Mouse (Mus musculus): ENCODE measurements around the gene Fyb. TPM values are rescaled to one million over a fixed set of nuclear protein-coding genes. Genes with fewer than 3 reads are reported as not detected.

Fyb gene
- total RNA-seq, 2 experiments from 2014 or later: 9.0 to 9.9 TPM

- no peak for DNase-seq (ENCODE audit: low spot score in 2 of 2)
- intact Hi-C loops (cut with DNase I): no loop called here
Observed at GRCm38 (mm10) chr15:6590846-6591451, 68.3 kb downstream of the Fyb start.

DNA sequence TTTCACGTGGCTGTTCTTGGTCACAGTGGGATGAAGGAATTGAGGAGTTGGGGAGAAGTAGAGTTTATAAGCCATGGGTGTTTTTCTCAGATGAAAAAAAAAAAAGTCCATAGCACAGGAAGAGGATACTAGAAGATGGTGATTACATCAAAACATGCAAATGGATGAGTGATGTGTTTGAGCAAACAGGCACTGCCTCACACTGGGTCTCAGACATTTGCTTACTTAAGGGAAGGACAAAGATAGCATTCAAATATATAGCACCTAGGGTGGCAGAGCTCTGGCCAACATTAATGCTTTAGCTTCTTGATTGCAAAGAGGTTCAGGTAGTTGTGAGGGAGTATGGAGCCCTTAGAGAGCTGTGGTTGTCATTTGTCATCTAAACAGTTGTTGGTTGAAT, 68.9 kb downstream of the Fyb start:
- DNase-seq (ENCODE audit: low spot score in 2 of 2): no peak
- intact Hi-C loops (cut with DNase I): no loop called here

- no peak for DNase-seq (ENCODE audit: low spot score in 2 of 2)
- intact Hi-C loops (cut with DNase I): no loop called here
Observed at GRCm38 (mm10) chr15:6592561-6593253, 70.1 kb downstream of the Fyb start.

- no peak for DNase-seq (ENCODE audit: low spot score in 2 of 2)
- intact Hi-C loops (cut with DNase I): no loop called here
Observed at GRCm38 (mm10) chr15:6593254-6593623, 70.6 kb downstream of the Fyb start.

- DNase-seq (ENCODE audit: low spot score in 2 of 2): no peak
- intact Hi-C loops (cut with DNase I): no loop called here
Observed at GRCm38 (mm10) chr15:6598626-6599025, 76.0 kb downstream of the Fyb start.

- DNase-seq (ENCODE audit: low spot score in 2 of 2): no peak
- intact Hi-C loops (cut with DNase I): no loop called here
Observed at GRCm38 (mm10) chr15:6600314-6600713, 77.7 kb downstream of the Fyb start.

- DNase-seq (ENCODE audit: low spot score in 2 of 2): no peak
- intact Hi-C loops (cut with DNase I): no loop called here
Observed at GRCm38 (mm10) chr15:6601330-6601729, 78.7 kb downstream of the Fyb start.

DNA sequence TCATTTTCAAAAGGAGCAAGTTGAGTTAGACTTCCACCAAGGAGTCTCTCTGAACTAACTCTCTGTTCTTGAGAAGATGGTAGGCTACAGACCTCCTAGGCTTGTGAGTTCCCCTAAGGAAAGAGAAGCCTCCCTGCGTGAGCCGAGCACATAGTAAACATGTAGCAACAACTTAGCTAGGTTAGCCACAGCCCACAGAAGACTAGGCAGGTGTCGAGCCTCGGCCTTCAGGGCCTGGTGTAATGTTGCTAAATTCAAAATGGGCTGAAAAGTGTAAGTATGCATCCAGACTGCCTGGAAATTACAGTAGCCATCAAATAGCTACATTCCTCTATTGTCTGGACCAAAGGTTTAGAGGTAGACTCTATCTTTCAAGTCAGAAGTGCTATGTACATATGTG, 79.3 kb downstream of the Fyb start:
- intact Hi-C loops (cut with DNase I): no loop called here
- DNase-seq (ENCODE audit: low spot score in 2 of 2): no peak

GRCm38 (mm10) chr15:6610703-6611102, 88.0 kb downstream of the Fyb start:
- intact Hi-C loops (cut with DNase I): no loop called here
- no peak for DNase-seq (ENCODE audit: low spot score in 2 of 2)

GRCm38 (mm10) chr15:6612835-6613234, 90.2 kb downstream of the Fyb start:
- intact Hi-C loops (cut with DNase I): no loop called here
- no peak for DNase-seq (ENCODE audit: low spot score in 2 of 2)

- no peak for DNase-seq (ENCODE audit: low spot score in 2 of 2)
- intact Hi-C loops (cut with DNase I): no loop called here
Observed at GRCm38 (mm10) chr15:6616382-6617149, 93.9 kb downstream of the Fyb start.

DNA sequence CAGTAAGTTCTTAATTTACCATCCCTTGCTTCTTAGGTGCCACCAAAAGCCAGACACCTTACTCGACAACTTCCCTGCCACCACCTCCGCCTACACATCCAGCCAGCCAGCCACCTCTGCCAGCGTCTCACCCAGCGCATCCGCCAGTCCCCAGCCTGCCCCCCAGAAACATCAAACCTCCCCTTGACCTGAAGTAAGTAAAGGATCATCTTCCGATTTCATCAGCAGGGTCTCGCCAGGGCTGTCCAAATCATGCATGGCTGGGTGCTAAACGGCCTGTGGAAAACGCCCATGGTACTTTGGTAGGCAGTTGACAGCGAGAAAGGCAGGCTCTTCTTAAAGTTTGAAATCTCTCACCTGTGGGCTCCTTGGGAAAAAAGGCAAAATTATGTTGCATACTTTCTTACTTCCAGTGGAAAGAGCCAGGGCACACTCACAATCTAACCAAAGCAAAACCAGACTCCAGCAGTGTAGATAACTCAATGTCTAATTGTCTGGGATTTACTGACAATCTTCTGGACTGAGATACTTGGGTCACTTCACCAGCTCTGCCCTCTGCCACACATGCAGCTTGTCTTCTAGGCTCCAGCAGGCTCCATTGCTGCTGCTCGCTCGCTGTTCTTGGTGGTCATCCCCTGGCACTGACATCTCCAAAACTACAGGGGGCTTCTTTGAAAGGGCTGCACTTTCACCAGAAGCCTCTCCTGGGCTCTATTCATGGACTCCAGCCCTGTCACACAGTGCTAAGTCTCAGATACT, 97.1 kb downstream of the Fyb start:
- intact Hi-C loops (cut with DNase I): no loop called here

DNA sequence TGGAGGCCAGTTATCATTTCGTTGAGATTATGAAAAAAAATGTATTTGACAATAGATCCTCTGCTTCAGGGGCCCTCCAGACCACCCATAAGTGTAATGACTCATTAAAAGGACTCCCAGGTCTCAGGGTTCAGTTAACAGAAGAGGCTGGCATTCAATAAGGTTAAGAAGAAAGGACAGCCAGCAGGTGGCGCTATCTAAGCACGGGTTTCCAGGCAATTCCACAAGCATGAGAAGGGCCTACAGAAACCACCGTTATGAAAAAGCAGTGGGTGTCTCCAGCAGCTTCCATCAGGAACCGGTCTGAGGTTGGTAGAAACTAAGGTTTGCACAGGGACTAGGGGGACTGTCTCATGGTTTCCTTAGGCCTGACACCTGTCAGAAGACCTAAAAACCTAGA, 99.9 kb downstream of the Fyb start:
- peak; percentile 38 to 70 for DNase-seq (ENCODE audit: low spot score in 2 of 2)
- intact Hi-C loops (cut with DNase I): no loop called here

More for the DNA sequence above, 97.1 kb downstream of the Fyb start:
- no peak for DNase-seq (ENCODE audit: low spot score in 2 of 2)

GRCm38 (mm10) chr15:6623529-6624228, 101.0 kb downstream of the Fyb start:
- intact Hi-C loops (cut with DNase I): no loop called here
- no peak for DNase-seq (ENCODE audit: low spot score in 2 of 2)

DNA sequence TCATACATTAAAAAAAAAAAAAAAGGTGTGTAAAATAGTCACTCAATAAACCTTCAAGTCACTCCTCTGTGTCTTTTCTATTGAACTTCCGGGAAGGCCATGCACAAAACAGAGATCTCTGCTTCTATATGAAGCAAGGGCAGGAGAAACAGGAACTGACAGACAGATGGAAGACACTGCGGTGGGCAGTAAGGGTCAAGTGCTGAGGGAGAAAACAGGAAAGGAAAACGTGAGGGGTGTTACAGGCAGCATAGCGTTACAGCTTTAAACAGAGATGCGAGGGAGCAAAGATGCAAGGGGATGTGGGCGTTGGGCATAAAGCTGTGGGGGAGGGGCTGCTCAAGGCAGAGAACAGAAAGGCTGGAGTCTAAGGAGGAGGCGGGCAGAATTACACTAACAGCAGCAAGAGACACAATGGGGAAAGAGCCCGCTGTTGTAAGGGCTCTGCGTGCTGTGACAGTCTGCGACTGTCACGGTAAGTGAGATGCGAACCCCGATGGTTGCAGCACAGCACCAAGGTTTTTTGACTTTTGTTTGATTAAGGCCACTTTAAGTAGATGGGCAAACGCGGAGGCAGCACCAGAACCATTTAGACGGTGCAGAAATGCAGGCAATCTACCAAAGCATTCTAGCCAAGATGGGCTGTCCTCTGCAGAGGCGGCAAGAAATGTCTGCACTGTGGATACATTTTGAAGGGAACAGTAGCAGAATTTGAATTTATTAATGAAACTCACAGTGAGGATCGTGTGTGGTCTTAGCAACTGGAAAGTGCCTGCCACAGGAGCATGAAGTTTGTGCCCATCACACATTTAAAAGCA, 101.9 kb downstream of the Fyb start:
- DNase-seq (ENCODE audit: low spot score in 2 of 2): peak; percentile 18 to 21
- intact Hi-C loops (cut with DNase I): loop anchor here (5.0 kb wide), 1 partner anchor 83 kb away; the partner anchor contains the start of gene Rictor

DNA sequence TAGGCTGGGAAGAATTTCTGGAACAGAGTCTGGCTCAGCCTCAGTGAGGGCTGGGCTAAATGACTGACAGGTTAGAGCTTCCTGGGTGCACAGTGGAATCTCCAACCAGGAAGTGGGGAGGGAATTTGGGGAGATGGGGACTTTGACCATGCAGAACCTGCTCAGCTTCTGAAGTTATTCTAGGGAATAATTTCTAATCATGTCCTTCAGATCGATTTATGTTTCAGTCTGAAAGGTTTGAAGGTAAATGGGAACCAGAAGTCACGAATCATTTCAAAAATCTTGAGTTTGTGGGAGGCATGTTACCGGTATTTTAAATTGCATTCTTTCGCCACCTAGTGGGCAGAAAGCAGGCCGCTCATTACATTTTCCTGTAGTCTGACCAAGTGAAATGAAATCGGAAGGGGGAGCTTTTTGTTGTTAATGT, 103.0 kb downstream of the Fyb start:
- peak; percentile 21 to 48 for DNase-seq (ENCODE audit: low spot score in 2 of 2)
- intact Hi-C loops (cut with DNase I): loop anchor here (5.0 kb wide), 1 partner anchor 82 kb away; the partner anchor contains the start of gene Rictor

DNA sequence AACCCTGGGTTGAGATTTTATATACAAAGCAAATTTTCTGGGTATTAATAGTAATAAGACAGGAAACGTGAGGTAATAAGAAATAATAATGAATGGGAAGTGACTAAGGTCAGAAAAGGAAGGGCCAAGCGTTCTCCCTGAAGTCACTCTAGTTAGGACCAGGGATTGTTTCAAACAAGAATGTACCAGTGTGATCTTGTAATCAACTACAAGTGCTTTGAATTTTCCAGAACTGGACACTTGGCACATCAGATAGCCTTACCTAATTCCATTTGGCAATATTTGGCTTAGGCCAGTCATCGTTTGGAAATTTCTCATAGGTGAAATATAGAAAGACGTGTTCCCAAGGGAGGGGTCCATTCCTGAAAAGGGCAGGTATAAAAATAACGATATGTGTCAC, 103.5 kb downstream of the Fyb start:
- intact Hi-C loops (cut with DNase I): loop anchor here (5.0 kb wide), 1 partner anchor 81 kb away; the partner anchor contains the start of gene Rictor
- no peak for DNase-seq (ENCODE audit: low spot score in 2 of 2)

- DNase-seq (ENCODE audit: low spot score in 2 of 2): no peak
- intact Hi-C loops (cut with DNase I): loop anchor here (5.0 kb wide), 1 partner anchor 79 kb away; the partner anchor contains the start of gene Rictor
Observed at GRCm38 (mm10) chr15:6628431-6629077, 105.9 kb downstream of the Fyb start.

Data from left cerebral cortex, postnatal 36 days (tissue).